8 mouse cellular contexts compared by ENCODE assay signal in genomic region chr10:80806341-80807056, GRCm38 (mm10). TPM values are rescaled to one million over a fixed set of nuclear protein-coding genes. Genes with fewer than 3 reads are reported as not detected.
DNase-seq lines count a peak whose midpoint lies in the region; ATAC-seq lines count a peak whose summit lies in the region.

No protein-coding gene starts in this region.

- H3K4me3 ChIP-seq in kidney, embryonic 15.5 days (replicated peaks): peak overlapping the region; percentile 52
- H3K4me3 ChIP-seq in embryonic facial prominence, embryonic 12.5 days: peak overlapping the region; percentile 50
- peak overlapping the region; percentile 46 for H3K4me3 ChIP-seq in hindbrain, embryonic 14.5 days (replicated peaks; ENCODE audit: low read length)
- H3K4me3 ChIP-seq in midbrain, embryonic 15.5 days: peak overlapping the region; percentile 40

- peak; percentile 4 for ATAC-seq in kidney, embryonic 15.5 days (replicated peaks; ENCODE audit: low FRiP score)
- ATAC-seq in embryonic facial prominence, embryonic 12.5 days (ENCODE audit: insufficient number of reproducible peaks, insufficient read depth, low FRiP score, low TSS enrichment): no peak
- peak; percentile 9; the same call in 1 of the 2 replicates for ATAC-seq in hindbrain, embryonic 14.5 days (ENCODE audit: low FRiP score)
- ATAC-seq in midbrain, embryonic 15.5 days (replicated peaks): 0 out of 2 replicates have a peak, but pooled peaks have one; percentile 10
- no peak for ATAC-seq in erythroid progenitor cell, adult 5-6 weeks (replicated peaks; ENCODE audit: low FRiP score, poor library complexity, severe bottlenecking)

- H3K36me3 ChIP-seq in kidney, embryonic 15.5 days: peaks cover 40% of the 10 kb centered on the region
- peaks cover 41% of the 10 kb centered on the region for H3K36me3 ChIP-seq in embryonic facial prominence, embryonic 12.5 days
- peaks cover 40% of the 10 kb centered on the region for H3K36me3 ChIP-seq in hindbrain, embryonic 14.5 days (replicated peaks; ENCODE audit: control insufficient read depth, insufficient read depth)
- peaks cover 29% of the 10 kb centered on the region for H3K36me3 ChIP-seq in midbrain, embryonic 15.5 days (replicated peaks)

- no peaks in the 10 kb centered on the region for H3K9me3 ChIP-seq in kidney, embryonic 15.5 days (replicated peaks)
- no peaks in the 10 kb centered on the region for H3K9me3 ChIP-seq in embryonic facial prominence, embryonic 12.5 days
- no peaks in the 10 kb centered on the region for H3K9me3 ChIP-seq in hindbrain, embryonic 14.5 days (ENCODE audit: control insufficient read depth, low read length)
- H3K9me3 ChIP-seq in midbrain, embryonic 15.5 days: no peaks in the 10 kb centered on the region

- H3K27ac ChIP-seq in kidney, embryonic 15.5 days: peak overlapping the region; percentile 86
- H3K27ac ChIP-seq in embryonic facial prominence, embryonic 12.5 days: peak overlapping the region; percentile 77
- peak overlapping the region; percentile 86 for H3K27ac ChIP-seq in hindbrain, embryonic 14.5 days
- peak overlapping the region; percentile 81 for H3K27ac ChIP-seq in midbrain, embryonic 15.5 days

- H3K9ac ChIP-seq in kidney, embryonic 15.5 days: peak overlapping the region; percentile 65
- peak overlapping the region; percentile 70 for H3K9ac ChIP-seq in embryonic facial prominence, embryonic 12.5 days
- H3K9ac ChIP-seq in hindbrain, embryonic 14.5 days: peak overlapping the region; percentile 80
- peak overlapping the region; percentile 45 for H3K9ac ChIP-seq in midbrain, embryonic 15.5 days

- peaks cover 53% of the 10 kb centered on the region for H3K4me1 ChIP-seq in kidney, embryonic 15.5 days
- H3K4me1 ChIP-seq in embryonic facial prominence, embryonic 12.5 days: peaks cover 39% of the 10 kb centered on the region
- H3K4me1 ChIP-seq in hindbrain, embryonic 14.5 days (replicated peaks; ENCODE audit: control insufficient read depth, insufficient read depth, low read length): peaks cover 16% of the 10 kb centered on the region
- H3K4me1 ChIP-seq in midbrain, embryonic 15.5 days: peaks cover 37% of the 10 kb centered on the region

- H3K27me3 ChIP-seq in kidney, embryonic 15.5 days: peaks cover 16% of the 10 kb centered on the region
- H3K27me3 ChIP-seq in embryonic facial prominence, embryonic 12.5 days: peaks cover 47% of the 10 kb centered on the region
- H3K27me3 ChIP-seq in hindbrain, embryonic 14.5 days (ENCODE audit: control insufficient read depth, insufficient read depth, low read length): peaks cover 18% of the 10 kb centered on the region
- peaks cover 31% of the 10 kb centered on the region for H3K27me3 ChIP-seq in midbrain, embryonic 15.5 days (replicated peaks)

- WGBS in kidney, embryonic 15.5 days: 43% methylated on average over 34 of the region's 34 CpGs
- 41% methylated on average over 34 of the region's 34 CpGs for WGBS in embryonic facial prominence, embryonic 12.5 days
- 34% methylated on average over 34 of the region's 34 CpGs for WGBS in hindbrain, embryonic 14.5 days
- WGBS in midbrain, embryonic 15.5 days: 39% methylated on average over 34 of the region's 34 CpGs

- peak overlapping the region; percentile 92 for H3K4me2 ChIP-seq in kidney, embryonic 15.5 days
- H3K4me2 ChIP-seq in embryonic facial prominence, embryonic 12.5 days (replicated peaks): peak overlapping the region; percentile 97
- peak overlapping the region; percentile 98 for H3K4me2 ChIP-seq in hindbrain, embryonic 14.5 days (replicated peaks)
- H3K4me2 ChIP-seq in midbrain, embryonic 15.5 days: peak overlapping the region; percentile 71

- DNase-seq in kidney, postnatal 36 days: no peak
- DNase-seq in hindbrain, embryonic 14.5 days (ENCODE audit: low spot score): no peak
- no peak for DNase-seq in adrenal gland, adult 2 months
- DNase-seq in lung, adult 18-20 months: no peak

RNA-seq across cellular contexts. Expression of gene Amh, which starts 1.5 kb away (rescaled TPM):
- polyA plus RNA-seq in kidney, embryonic 15.5 days (2015; fragmentation: Nextera tagmentation; extraction: Ambion mirVana): 0.09 TPM in 1 of 2 replicates, not detected in the other
- polyA plus RNA-seq in embryonic facial prominence, embryonic 12.5 days (2016; fragmentation: Nextera tagmentation; extraction: Ambion mirVana): not detected in 2 replicates
- 0.16 TPM in 1 of 2 replicates, not detected in the other for polyA plus RNA-seq in hindbrain, embryonic 14.5 days (2014; fragmentation: Nextera tagmentation; extraction: Ambion mirVana)
- 0.10 TPM in 2 replicates for polyA plus RNA-seq in midbrain, embryonic 15.5 days (2015; fragmentation: Nextera tagmentation; extraction: Ambion mirVana)
- not detected in 2 replicates for total RNA-seq in erythroid progenitor cell, adult 5-6 weeks (2015; ENCODE audit: low replicate concordance)
- not detected in 2 replicates for total RNA-seq in erythroid progenitor cell, adult 5-6 weeks (2017; ENCODE audit: low replicate concordance)
- under 1 TPM; 0.73 to 0.95 TPM for total RNA-seq in adrenal gland, adult 2 months (2021)
- 1.7 and 2.1 TPM in 2 replicates for polyA plus RNA-seq in adrenal gland, adult 2 months (2012; rRNA removed)

RNA-seq across cellular contexts. Expression of gene Jsrp1, which starts 6.8 kb away (rescaled TPM):
- 5.6 and 5.7 TPM in 2 replicates for polyA plus RNA-seq in kidney, embryonic 15.5 days (2015; fragmentation: Nextera tagmentation; extraction: Ambion mirVana)
- polyA plus RNA-seq in embryonic facial prominence, embryonic 12.5 days (2016; fragmentation: Nextera tagmentation; extraction: Ambion mirVana): 1.6 and 1.8 TPM in 2 replicates
- polyA plus RNA-seq in hindbrain, embryonic 14.5 days (2014; fragmentation: Nextera tagmentation; extraction: Ambion mirVana): 0.37 and 0.96 TPM in 2 replicates
- polyA plus RNA-seq in midbrain, embryonic 15.5 days (2015; fragmentation: Nextera tagmentation; extraction: Ambion mirVana): 0.59 and 1.0 TPM in 2 replicates
- not detected in 2 replicates for total RNA-seq in erythroid progenitor cell, adult 5-6 weeks (2015; ENCODE audit: low replicate concordance)
- total RNA-seq in erythroid progenitor cell, adult 5-6 weeks (2017; ENCODE audit: low replicate concordance): not detected in 2 replicates
- total RNA-seq in adrenal gland, adult 2 months (2021): 10 to 100 TPM in 1 of 2 experiments, 1 to 10 TPM in 1; 2.3 to 18.5 TPM
- polyA plus RNA-seq in adrenal gland, adult 2 months (2012; rRNA removed): 4.2 and 4.9 TPM in 2 replicates

RNA-seq across cellular contexts. Expression of gene Plekhj1, which starts 8.1 kb away (rescaled TPM):
- 126 and 130 TPM in 2 replicates for polyA plus RNA-seq in kidney, embryonic 15.5 days (2015; fragmentation: Nextera tagmentation; extraction: Ambion mirVana)
- polyA plus RNA-seq in embryonic facial prominence, embryonic 12.5 days (2016; fragmentation: Nextera tagmentation; extraction: Ambion mirVana): 132 and 142 TPM in 2 replicates
- 117 and 123 TPM in 2 replicates for polyA plus RNA-seq in hindbrain, embryonic 14.5 days (2014; fragmentation: Nextera tagmentation; extraction: Ambion mirVana)
- 130 and 147 TPM in 2 replicates for polyA plus RNA-seq in midbrain, embryonic 15.5 days (2015; fragmentation: Nextera tagmentation; extraction: Ambion mirVana)
- 71.0 and 81.7 TPM in 2 replicates for total RNA-seq in erythroid progenitor cell, adult 5-6 weeks (2015; ENCODE audit: low replicate concordance)
- total RNA-seq in erythroid progenitor cell, adult 5-6 weeks (2017; ENCODE audit: low replicate concordance): 18.9 and 38.1 TPM in 2 replicates
- total RNA-seq in adrenal gland, adult 2 months (2021): 10 to 100 TPM; 72.2 to 83.6 TPM
- 81.1 and 102 TPM in 2 replicates for polyA plus RNA-seq in adrenal gland, adult 2 months (2012; rRNA removed)

RNA-seq across cellular contexts. Expression of gene Sf3a2, which starts 8.5 kb away (rescaled TPM):
- polyA plus RNA-seq in kidney, embryonic 15.5 days (2015; fragmentation: Nextera tagmentation; extraction: Ambion mirVana): 78.2 and 92.6 TPM in 2 replicates
- 64.8 and 71.7 TPM in 2 replicates for polyA plus RNA-seq in embryonic facial prominence, embryonic 12.5 days (2016; fragmentation: Nextera tagmentation; extraction: Ambion mirVana)
- polyA plus RNA-seq in hindbrain, embryonic 14.5 days (2014; fragmentation: Nextera tagmentation; extraction: Ambion mirVana): 55.6 and 62.9 TPM in 2 replicates
- 60.3 and 62.6 TPM in 2 replicates for polyA plus RNA-seq in midbrain, embryonic 15.5 days (2015; fragmentation: Nextera tagmentation; extraction: Ambion mirVana)
- 34.2 and 48.6 TPM in 2 replicates for total RNA-seq in erythroid progenitor cell, adult 5-6 weeks (2015; ENCODE audit: low replicate concordance)
- total RNA-seq in erythroid progenitor cell, adult 5-6 weeks (2017; ENCODE audit: low replicate concordance): 16.8 and 18.1 TPM in 2 replicates
- 10 to 100 TPM; 53.6 to 58.7 TPM for total RNA-seq in adrenal gland, adult 2 months (2021)
- 103 and 104 TPM in 2 replicates for polyA plus RNA-seq in adrenal gland, adult 2 months (2012; rRNA removed)

RNA-seq across cellular contexts. Expression of gene Oaz1, which starts 20.0 kb away (rescaled TPM):
- 1,583 and 1,739 TPM in 2 replicates for polyA plus RNA-seq in kidney, embryonic 15.5 days (2015; fragmentation: Nextera tagmentation; extraction: Ambion mirVana)
- 1,786 and 1,871 TPM in 2 replicates for polyA plus RNA-seq in embryonic facial prominence, embryonic 12.5 days (2016; fragmentation: Nextera tagmentation; extraction: Ambion mirVana)
- 1,195 and 1,204 TPM in 2 replicates for polyA plus RNA-seq in hindbrain, embryonic 14.5 days (2014; fragmentation: Nextera tagmentation; extraction: Ambion mirVana)
- polyA plus RNA-seq in midbrain, embryonic 15.5 days (2015; fragmentation: Nextera tagmentation; extraction: Ambion mirVana): 1,243 and 1,388 TPM in 2 replicates
- total RNA-seq in erythroid progenitor cell, adult 5-6 weeks (2015; ENCODE audit: low replicate concordance): 1,470 and 1,566 TPM in 2 replicates
- total RNA-seq in erythroid progenitor cell, adult 5-6 weeks (2017; ENCODE audit: low replicate concordance): 158 and 259 TPM in 2 replicates
- total RNA-seq in adrenal gland, adult 2 months (2021): 100 to 1,000 TPM; 780 to 923 TPM
- polyA plus RNA-seq in adrenal gland, adult 2 months (2012; rRNA removed): 1,168 and 1,414 TPM in 2 replicates

Comparison
In these comparisons a context has a peak if more than half of its experiments do, and no peak if none do; other contexts are left out.
1. ATAC-seq: peak in kidney, embryonic 15.5 days (single experiment), hindbrain, embryonic 14.5 days (single experiment) and midbrain, embryonic 15.5 days (single experiment); none in embryonic facial prominence, embryonic 12.5 days (single experiment) and erythroid progenitor cell, adult 5-6 weeks (single experiment).
2. Peak in every context shown above with its lines, with median percentiles within 50 percentile points of each other: H3K27ac ChIP-seq, H3K4me2 ChIP-seq, H3K4me3 ChIP-seq and H3K9ac ChIP-seq.